Mouse (Mus musculus): ENCODE measurements around the gene Hmcn2.
A peak's percentile ranks its signal among the peaks of the same experiment; 100 is the strongest.

Gene Hmcn2

DNA sequence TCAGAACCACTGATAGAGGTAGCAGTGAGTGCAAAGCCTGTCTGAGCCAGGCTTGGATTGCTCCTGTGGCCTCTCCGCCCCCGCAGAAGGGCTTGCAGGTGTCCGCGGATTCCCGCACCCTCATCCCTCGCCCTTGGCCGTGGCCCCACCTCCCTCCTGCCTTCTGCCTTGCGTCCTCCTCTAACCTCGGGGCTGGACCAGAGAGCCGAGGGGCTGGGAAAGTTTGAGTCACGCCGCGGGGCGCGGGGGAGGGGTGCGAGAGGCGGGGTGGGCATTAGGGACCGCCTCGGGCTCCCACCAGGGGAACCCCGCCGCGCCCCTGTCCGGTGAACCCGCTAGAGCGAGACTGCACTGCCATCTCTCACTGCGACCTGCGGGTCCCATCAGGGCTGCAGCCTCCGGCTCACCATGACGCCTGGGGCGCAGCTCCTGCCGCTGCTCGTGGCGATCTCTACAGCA is at the start of gene Hmcn2:
Gene Hmcn2, plus strand, starts transcription at position 409 of the 459 bp plus-strand sequence.
- DNase-seq = no peak

DNA sequence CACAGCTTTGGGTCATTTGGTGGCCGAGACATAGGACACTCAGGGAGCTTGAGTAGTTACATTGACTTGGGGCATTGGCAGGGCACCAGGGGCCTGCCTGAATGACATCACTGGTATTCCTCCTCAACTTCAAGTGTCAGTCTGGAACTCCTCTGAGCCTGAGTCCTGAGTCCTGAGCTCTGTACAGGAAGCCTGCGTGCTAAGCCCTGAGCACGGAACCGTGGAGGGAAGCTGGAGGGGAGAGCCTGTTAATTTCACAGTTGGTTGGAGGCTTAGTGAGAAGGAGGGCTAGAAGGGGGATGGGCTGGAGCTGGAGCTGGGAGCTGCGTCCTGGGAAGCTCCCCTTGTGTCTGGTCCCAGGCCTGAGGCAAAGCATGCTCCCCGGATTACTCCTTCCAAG is 46.8 kb upstream of the Hmcn2 start:
- DNase-seq = no peak

DNA sequence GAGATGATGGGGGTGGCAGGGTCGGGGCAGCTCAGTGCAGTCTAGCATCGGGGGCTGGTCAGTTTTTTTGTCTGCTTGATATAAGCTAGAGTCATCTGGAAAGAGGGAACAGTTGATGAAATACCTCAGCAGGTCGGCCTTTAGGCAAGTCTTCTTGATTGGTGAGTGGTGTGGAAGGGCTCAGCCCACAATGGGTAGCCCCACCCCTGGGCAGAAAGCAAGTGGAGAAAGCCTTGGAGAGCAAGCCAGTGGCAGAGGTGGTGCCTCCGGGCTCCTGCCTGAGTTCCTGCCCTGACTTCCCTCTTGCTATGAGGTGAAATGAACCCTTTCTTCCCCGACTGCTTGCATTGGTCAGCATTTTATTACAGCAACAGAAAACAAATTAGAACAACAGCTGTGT is 45.6 kb upstream of the Hmcn2 start:
- no peak for DNase-seq

DNA sequence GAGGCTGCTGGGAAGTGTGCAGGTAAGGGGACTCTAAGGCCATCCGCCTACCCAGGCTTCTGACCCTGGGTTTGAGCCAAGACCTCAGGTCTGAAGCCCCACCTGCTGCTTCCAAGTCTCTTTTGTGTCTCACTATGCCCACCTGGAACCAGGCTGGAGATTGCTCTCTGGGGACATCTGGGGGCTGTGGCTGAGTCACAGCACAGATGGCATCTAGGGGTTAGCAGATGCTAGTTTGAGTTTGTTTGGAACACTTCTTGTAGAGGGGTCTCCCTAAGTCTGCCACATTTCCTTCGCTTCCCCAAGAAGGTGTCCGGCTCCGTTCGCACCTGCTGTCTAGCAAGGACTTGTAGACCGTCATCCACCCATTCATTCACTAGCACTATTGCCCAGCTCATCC is 45.0 kb upstream of the Hmcn2 start:
- DNase-seq = no peak

DNA sequence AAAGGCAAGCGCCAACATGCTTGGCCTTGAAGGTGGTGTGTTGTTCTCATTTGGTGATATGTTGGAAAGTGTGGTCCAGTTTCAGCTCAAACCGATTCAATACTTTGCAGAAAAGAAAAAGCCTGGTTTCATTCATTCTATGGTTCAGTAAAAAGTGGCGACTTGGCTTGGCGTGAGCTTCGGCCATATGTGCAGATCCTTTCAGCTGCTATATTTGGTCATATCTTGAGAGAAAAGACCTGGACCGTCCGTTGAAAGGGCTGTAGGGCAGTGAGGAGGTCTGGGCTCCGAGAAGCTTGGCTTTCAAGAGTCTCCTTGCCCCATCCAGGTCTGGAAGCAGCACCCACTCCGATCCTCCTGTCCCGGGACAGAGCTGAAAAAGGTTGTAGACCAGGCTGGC is 44.4 kb upstream of the Hmcn2 start:
- DNase-seq = no peak

DNA sequence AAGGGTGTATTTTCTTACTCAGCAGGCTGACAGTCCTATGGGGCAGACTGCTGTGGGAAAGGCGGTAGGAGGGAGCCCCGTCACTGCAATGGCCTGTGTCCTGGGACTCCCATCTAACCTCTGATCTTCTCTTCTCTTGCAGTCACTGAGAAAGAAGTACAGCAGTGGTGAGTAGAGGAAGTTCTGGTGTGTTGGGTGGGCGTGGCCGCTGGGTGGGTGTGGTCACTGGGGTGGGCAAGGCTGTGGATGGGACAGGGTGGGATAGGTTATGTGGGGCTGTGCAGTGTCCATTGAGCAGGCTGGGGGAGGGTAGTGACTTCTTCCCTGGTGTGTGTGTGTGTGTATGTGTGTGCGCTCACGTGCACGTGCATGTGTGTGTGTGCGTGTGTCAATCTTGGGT is 43.7 kb upstream of the Hmcn2 start:
- DNase-seq = no peak

DNA sequence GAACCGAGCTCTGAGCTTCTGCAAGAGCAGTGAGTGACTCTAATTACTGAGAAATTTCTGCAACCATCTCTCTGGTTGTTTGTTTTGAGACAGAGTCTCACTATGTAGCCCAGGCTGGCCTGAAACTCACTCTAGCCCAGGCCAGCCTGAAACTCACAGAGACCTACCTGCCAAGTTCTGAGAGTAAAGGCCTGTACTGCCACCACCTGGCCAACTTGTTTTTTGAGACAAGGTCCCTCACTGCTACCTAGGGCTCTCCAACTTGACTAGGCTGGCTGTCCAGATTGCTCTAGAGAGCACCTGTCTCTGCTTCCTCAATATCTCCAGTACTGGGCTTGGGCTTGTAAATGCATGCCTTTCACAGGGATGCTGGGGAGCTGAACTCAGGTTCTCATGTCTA is 43.1 kb upstream of the Hmcn2 start:
- no peak for DNase-seq

DNA sequence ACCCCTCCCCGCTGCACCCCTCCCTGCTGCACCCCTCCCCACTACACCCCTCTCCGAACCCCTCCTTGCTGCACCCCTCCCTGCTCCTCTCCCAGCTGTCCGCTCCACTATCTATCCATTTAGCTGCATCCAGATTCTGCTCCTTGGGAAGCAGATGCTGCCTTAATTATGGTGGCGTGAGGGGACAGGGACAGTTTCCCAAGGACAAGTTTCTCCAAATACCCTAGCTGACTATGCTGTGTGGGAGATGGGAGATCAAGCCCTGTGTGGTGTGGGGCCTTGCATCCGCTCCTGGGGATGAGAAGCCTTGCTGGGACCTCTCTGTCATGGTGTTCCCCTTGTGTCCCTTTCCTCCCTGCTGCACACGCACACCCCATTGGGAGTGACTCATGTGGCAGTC is 39.2 kb upstream of the Hmcn2 start:
- no peak for DNase-seq

DNA sequence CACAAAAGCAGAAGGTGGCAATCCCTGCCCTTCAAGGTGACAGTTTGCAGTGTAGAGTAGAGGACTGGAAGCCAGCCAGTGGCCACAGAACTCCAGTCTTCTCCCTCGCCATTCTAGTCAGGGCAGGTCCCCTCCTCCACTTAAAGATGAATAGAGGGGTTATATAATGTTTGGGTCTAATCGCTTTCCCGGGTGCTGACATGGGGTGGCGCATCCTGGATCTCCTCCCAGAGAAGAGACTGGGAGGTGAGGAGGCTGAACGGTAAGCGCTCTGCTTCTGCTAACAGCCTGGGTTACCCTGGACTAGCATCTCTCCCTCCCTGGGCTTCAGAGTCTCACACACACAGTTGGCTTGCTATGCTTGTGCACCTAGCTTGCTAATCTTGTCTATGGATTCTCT is 36.4 kb upstream of the Hmcn2 start:
- DNase-seq = no peak

DNA sequence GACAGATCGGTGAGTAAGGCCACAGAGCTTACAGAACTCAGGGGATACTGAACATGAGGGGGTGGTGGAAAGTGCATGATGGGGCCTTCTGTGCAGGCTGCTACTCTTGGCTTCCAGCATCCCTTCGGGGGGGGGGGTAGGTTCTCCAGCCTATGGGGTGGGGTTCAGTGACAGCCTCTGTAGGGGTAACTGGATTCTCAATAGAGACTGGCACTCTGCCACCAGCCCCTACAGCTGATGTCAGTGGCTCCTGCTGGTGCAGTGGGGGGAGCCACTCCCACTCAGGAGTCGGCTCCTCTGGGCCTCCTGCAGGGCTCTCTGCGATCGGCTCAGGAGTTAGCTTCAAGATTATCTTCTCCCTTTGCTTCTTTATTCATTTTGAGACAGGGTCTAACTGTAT is 35.7 kb upstream of the Hmcn2 start:
- DNase-seq = peak; percentile 65

DNA sequence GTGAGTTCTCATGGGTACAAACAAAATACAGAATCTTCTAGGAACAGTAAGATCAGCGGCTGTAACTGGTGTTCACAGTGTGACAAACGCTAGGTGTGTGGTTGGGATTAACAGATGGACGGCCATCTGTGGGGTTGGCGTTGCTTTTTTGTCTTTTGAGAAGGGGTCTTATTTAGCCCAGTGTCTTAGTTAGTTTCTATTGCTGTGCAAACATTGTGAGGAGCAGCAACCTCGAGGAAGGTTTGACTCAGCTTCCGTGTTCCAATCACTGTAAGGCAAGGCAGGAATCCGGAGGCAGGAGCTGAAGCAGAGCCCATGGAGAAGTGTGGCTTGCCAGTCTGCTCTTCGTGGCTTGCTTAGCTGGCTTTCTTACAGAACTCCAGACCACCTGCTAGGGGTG is 33.1 kb upstream of the Hmcn2 start:
- DNase-seq = no peak

DNA sequence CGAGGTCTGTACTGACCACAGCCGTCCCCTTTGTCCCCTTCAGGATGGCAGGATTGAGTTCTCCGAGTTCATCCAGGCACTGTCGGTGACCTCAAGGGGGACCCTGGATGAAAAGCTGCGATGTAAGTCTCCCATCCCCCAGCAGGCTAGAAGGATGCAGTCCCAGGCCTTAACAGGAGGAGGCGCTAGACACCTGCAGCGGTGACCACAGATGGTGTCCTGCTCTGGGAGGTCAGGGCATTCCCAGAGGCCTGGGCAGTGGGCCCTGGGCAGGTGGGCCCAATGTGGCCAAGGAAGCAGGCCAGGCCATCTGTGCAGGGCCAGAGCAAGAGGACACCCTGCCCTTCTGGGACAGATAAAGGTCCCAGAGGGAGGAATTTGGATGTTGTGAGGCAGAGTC is 31.9 kb upstream of the Hmcn2 start:
- no peak for DNase-seq

DNA sequence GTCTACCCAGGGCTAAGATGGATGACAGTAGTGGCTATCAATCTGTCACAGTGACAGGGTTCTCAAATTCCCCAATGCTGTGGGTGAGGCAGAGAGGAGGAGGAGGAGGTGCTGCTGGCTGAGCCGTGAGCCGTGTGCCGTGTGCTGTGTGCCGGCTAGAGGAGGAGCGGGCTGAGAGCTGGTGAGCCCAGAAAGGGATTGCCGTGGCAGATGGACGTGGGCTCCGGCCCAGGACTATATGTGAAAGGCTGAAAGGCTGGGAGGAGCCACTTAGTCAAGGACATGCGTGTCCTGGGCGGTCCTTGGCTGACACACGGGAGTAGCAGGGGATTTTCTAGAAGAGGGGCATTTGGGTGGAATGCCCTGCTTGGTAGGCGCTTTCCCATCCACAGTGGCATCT is 31.3 kb upstream of the Hmcn2 start:
- peak; percentile 60 for DNase-seq

DNA sequence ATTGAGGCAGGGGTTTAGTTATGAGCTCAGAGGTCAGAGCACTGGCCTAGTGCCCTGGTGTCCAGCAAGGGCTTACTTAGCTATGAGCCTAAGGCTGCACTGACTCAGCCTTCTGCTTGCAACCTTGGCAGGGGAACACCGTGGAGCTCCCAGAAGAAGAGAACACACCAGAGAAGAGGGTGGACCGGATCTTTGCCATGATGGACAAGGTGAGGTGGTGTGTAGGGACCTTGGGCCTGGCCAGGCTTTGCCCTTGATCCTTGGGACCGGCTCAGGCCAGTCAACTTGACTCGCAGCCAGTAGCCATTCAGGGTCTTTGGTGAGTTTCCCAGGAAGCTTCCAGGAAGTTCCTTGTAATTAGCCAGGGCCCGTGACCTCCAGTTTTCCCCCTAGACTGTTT is 29.7 kb upstream of the Hmcn2 start:
- DNase-seq = no peak

DNA sequence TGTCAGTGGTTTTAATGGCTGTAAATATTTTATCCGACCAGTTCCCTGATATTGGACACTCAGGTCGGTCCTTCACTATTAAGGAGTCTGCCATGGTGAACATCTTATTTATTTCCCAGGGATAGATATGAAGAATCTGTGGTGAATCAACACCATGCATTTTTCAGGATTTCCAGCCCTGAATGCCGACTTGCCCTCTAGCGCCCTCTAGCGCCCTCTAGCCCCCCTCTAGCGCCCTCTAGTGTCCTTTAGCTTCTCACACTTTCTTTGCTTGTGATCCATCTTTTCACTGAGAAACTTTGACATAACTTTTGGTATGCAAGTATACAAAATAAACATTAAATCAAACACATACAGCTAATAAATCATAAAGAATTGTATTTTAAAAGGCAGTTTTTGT is 22.8 kb upstream of the Hmcn2 start:
- no peak for DNase-seq

DNA sequence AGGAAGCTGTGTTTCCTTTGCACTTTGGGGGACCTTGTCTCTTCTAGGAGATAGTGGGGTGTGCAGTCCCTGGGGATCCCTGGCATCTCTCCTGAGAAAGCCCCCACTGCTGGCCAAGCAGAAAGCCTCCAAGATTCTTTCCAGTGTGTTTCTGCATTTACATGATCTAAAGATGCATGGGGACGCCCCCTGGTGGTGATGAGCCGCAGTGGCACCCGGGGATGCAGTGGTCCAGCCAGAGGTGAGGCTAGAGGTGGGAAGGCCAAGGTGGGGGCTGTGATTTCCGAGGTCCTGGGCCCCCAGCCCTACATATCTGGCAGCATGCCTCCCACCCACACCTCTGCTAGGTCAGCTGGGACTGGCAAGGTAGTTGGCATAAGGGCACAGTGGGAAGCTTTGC is 19.2 kb upstream of the Hmcn2 start:
- DNase-seq = peak; percentile 66

DNA sequence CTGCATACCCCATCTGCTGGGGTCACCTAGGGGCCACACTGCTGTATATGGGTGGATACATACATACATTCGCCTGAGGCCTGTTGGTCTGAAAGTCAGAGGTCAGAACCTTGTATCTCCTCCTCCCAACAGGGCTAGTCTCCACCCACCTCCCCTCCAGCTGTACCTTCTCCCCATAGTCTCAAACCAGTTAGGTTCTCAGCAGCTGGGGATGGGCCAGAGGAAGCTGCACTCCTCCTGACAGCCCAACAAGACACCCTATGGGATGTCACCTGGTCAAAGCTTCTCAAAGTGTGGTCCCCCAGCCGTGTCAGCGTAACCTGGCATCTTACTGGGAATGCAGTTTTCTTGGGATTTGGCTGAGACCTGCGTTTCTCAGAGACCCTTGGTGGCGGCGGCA is 17.8 kb upstream of the Hmcn2 start:
- DNase-seq = no peak

DNA sequence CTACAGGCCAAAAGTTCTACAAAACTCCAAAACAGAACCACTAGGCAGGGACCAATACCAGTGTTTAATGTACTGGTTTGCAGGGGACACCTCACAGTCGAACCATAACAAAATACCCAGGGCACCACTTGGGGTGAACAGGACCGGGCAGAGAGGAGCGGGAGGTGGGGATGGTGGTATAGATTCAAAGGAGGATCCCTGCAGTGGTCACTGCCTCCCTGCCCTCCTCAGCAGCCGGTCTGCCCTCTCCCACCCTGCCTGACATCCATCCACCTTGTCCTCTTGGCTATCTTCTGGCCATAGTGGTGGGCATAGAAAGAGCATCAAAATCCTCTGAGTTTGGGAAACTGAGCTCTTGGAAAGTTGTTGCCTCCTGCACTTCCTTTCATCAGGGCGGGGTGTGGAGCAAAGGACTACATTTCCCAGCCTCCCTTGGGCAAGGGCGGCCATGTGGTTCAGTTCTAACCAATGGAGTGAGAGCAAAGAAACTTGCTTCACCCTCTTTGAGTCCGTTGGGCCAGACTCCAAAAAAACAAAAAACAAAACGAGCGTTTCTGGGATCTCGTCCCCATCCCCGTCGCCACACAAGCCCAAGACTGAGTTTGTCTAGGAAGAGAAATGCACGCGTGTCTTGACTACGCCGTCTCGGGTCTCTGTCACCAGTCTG is 16.5 kb upstream of the Hmcn2 start:
- DNase-seq = peak; percentile 56

DNA sequence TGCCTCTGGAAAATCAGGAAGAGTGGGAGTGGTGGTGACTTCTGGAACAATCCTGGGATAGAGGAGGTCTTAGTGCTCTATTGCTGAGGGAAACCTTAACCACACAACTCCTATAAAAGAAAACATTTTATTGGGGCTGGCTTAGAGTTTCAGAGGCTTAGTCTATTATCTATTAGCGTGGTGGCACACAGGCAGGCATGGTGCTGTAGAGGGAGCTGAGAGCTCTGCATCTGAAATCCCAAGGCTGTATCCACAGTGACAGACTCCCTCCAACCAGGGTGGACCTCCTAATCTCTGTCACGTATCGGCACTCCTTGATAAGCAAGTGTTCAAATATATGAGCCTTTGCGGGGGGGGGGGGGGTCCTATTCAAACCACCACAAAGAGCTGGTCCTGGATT is 15.4 kb upstream of the Hmcn2 start:
- DNase-seq = no peak

DNA sequence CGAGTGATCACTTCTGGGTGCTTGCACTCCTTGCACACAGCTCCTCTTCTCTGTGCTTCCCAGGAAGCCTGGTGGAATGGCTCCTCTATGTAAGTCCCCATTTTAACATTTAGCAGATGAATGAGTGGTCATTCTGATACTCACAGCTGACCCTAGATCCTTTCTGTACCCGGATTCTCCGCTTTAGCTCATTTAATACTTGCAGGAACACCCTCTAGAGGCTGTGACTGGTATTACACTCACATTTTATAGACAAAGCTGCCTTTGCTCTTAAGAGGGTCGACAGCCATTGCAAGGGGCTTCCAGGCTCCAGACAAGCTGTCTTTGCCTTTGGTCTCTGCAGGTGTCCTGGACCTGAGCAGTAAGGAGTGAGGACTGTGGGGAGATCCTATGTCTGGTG is 14.9 kb upstream of the Hmcn2 start:
- DNase-seq = no peak

DNA sequence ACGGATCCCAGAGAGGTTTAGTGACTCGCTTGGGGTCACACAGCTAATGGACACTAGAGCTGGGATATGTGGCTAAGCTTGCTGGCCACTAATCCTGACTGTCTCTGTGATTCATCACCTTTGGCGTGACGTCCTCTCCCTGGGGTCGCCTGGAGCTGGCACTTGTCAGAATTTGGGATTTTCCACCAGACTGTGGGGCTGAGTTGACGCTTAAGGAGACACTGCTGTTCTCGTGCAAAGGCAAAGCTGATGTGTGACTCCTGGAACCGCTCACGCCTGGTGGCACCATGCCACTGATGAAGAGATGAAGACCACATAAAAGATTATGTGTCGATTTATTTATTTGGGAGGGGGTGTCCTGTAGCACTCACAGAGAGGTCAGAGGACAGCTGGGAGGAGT is 14.2 kb upstream of the Hmcn2 start:
- no peak for DNase-seq

DNA sequence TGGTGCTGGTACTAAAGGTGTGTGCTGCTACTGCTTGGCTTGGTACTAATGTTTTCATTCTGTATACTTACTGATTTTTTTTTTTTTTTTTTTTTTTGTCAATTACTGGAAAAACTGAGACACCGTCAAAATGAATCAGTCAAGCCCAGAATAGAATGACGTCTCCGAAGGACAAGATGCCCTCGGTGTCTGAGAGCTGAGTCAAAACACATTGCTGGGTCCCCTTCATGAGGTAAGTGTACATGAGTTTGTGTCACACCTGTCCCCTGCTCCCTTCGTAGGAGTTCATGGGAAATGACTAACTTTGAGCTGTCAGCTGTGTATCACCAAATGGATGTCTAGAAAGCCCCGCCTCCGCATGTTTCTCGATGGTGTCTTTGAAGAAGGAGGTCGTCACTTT is 11.0 kb upstream of the Hmcn2 start:
- DNase-seq = no peak

DNA sequence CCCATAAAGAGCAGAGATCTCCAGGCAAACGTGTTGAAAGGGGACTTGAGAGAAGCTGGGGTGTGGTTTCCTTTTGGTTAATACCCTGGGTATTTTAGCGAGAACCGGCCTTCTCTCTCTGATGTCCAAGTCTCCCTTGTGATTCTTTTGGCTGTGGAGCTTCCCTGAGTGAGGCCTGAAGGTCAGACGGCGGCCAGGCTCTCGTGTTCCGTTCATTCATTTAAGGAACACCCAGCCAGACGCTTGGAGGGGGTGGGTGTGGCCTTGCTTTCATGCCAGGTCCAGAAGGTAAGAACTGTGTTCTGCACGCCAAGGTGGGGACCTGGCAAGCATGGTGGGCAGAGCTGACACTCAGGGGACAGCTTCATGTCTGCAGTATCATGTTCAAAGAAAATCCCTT is 10.0 kb upstream of the Hmcn2 start:
- DNase-seq = no peak

DNA sequence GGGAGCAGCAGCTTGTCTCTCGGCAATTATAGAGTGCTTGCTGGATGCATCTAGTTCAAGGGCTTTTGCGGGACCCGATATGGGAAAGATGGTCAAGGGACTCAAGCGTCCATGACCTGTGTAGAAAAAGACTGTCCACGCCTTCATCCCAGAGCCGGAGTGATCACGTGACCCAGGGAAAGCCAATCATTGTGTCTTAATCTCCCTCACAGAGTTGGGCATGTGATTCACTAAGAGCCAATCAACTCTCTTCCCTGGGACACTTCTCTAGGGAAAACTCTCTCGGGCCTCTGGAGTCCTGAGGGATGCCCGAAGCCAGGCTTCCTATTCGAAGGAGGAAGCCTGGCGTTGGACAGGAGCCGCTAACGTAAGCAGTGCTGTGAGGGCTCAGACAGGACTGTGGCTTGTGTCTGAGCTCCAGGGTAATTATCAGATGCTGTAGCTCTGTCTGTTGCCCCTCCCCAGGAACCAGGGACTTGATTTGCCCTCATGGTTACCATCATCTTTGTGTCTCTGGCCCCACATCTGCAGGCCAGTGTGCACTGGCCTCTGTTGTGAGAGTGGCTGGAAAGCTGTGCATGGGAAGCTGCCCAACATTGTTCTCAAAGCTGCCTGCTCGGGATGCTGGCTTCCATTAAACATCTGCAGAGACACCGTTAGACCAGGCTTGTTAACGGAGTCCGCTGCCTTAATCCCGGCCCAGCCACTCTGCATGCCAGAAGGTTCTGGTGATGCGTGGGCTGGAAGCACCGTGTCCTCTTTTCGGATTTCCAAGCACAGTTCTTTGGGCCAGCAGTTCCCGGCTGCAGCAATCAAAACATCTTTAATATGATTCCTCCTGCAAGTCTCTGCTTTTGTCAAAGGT is 9.2 kb upstream of the Hmcn2 start:
- DNase-seq = no peak

DNA sequence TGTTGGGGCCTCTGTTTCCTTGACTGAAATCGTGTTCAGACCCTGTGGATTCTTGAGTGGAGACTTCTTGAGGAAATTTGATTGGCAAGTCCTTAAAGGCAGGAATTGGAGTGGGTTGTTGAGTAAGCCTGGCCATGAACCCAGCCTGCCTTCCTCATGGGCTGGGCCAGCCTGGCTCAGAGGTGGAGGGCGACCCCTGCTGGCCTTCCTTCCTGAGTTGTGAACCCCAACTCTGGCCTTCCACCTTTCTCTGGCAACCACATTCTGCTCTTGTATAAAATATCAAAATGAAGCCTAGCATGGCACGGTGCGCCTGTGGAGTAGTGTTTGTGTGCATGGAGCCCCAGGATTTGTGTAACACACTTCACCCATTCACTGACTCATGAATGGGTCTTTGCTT is 8.5 kb upstream of the Hmcn2 start:
- no peak for DNase-seq
